Mouse (Mus musculus) thymus, adult 2 months (tissue): ENCODE results near the gene Asb3.
"Not testable (repeated sequence)": the region's sequence is repeated elsewhere in the genome, so short reads cannot be mapped to it uniquely, and the experiment has no call there.

ENCODE experiments used
- CTCF ChIP-seq: fragments of 200-500 bp; IDR thresholded peaks from 2 replicates; pipeline ENCODE4 v1.5.1; 2012; ENCODE audit warnings: mild to moderate bottlenecking, control low read depth, low read length, moderate library complexity, borderline replicate concordance; ENCODE audit not compliant: control insufficient read depth, poor library complexity, insufficient read depth; ENCODE audit errors: extremely low read depth
- POLR2A ChIP-seq: fragments of 200-500 bp; IDR thresholded peaks from 2 replicates; pipeline ENCODE4 v1.6.1; 2012; ENCODE audit warnings: mild to moderate bottlenecking, low read length, control low read depth, moderate library complexity; ENCODE audit not compliant: control insufficient read depth, poor library complexity, insufficient read depth; ENCODE audit errors: extremely low read depth

- not testable (repeated sequence) for TF ChIP-seq CTCF, POLR2A
These were observed 214.3 kb downstream of the Asb3 start for GRCm38 (mm10) chr11:31099519-31099918.
